In the genomic region with DNA sequence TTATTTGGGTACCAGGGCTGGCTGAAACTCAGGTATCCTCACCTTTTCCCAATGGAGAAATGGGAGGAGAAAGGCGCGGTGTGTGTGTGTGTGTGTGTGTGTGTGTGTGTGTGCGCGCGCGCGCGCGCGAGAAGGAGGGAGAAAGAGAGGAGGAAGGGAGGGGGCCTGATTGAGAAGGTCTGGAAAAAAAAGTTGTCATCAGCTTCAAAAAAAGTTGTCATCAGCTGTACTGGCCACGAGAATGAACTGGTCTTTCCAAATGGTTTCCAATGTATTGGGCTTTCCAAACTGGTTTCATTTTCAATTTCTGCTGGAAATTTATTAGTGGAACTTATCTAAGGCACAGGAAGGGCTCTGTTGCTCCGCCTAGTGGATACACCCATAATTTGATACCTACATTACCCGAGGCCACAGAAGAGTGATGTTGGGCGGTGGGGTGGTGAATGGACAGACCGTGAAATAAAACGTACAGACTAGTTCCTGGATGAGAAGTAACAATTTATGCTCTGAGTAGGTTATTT, we compare ENCODE assay signal across 8 mouse cellular contexts. TPM values are rescaled to one million over a fixed set of nuclear protein-coding genes. Genes with fewer than 3 reads are reported as not detected.
A peak's percentile ranks its signal among the peaks of the same experiment; 100 is the strongest.
DNase-seq lines count a peak whose midpoint lies in the region; ATAC-seq and TF ChIP-seq lines count a peak whose summit lies in the region.

No protein-coding gene starts in this region.

- peak overlapping the region; percentile 62 for H3K9ac ChIP-seq in forebrain, embryonic 14.5 days (ENCODE audit: low read length)
- H3K9ac ChIP-seq in liver, postnatal 0 days (replicated peaks), result peak overlapping the region; percentile 84
- no peak overlapping the region for H3K9ac ChIP-seq in neural tube, embryonic 14.5 days (replicated peaks; ENCODE audit: low read depth, low read length)

- peak overlapping the region; percentile 80 for H3K4me2 ChIP-seq in forebrain, embryonic 14.5 days (ENCODE audit: low read length)
- peak overlapping the region; percentile 98 for H3K4me2 ChIP-seq in liver, postnatal 0 days (ENCODE audit: low read depth, low read length)
- peak overlapping the region; percentile 92 for H3K4me2 ChIP-seq in neural tube, embryonic 14.5 days (ENCODE audit: low read depth, low read length)

- DNase-seq in MEL-GATA-1-ER (ENCODE audit: extremely low read depth, low read depth), result peak; percentile 79
- DNase-seq in cerebellum, adult 11 months, result peak; percentile 61
- peak; percentile 86 for DNase-seq in forebrain, embryonic 14.5 days (ENCODE audit: low spot score)
- peak; percentile 65 to 77 for DNase-seq in heart, postnatal 36 days
- DNase-seq in layer of hippocampus, adult 11-12 months (ENCODE audit: low spot score), result peak; percentile 85
- peak; percentile 77 for DNase-seq in liver, postnatal 0 days
- DNase-seq in thymus, postnatal 14 days, result peak; percentile 47

- TF ChIP-seq CTCF in liver, postnatal 0 days (IDR thresholded peaks at IDR 0.05; ENCODE audit: low read depth), result peak; percentile 89

- WGBS in forebrain, embryonic 14.5 days, result 4% methylated on average over 16 of the region's 16 CpGs
- WGBS in liver, postnatal 0 days (ENCODE audit: insufficient replicate concordance), result 0% methylated on average over 16 of the region's 16 CpGs
- WGBS in neural tube, embryonic 14.5 days, result under 1% methylated on average over 16 of the region's 16 CpGs

- no peak overlapping the region for H3K27ac ChIP-seq in forebrain, embryonic 14.5 days (ENCODE audit: low read depth, low read length)
- H3K27ac ChIP-seq in liver, postnatal 0 days (ENCODE audit: low read depth), result peak overlapping the region; percentile 98
- H3K27ac ChIP-seq in neural tube, embryonic 14.5 days (ENCODE audit: low read depth, low read length), result no peak overlapping the region

- TF ChIP-seq EP300 in liver, postnatal 0 days (IDR thresholded peaks at IDR 0.05; ENCODE audit: low read depth), result peak; percentile 60; the same call in 1 of the 2 replicates

- H3K4me3 ChIP-seq in forebrain, embryonic 14.5 days (ENCODE audit: low read depth, low read length), result peak overlapping the region; percentile 46
- peak overlapping the region; percentile 92 for H3K4me3 ChIP-seq in liver, postnatal 0 days (ENCODE audit: low read depth, low read length)
- H3K4me3 ChIP-seq in neural tube, embryonic 14.5 days (ENCODE audit: low read depth, low read length), result peak overlapping the region; percentile 52

- ATAC-seq in forebrain, embryonic 14.5 days, result peak; percentile 84
- ATAC-seq in liver, postnatal 0 days, result peak; percentile 61
- peak; percentile 75 for ATAC-seq in neural tube, embryonic 14.5 days (ENCODE audit: low read depth)

- no peaks in the 10 kb centered on the region for H3K9me3 ChIP-seq in forebrain, embryonic 14.5 days (replicated peaks; ENCODE audit: control insufficient read depth, low read length)
- peaks cover 2% of the 10 kb centered on the region; the same call in 1 of the 2 replicates for H3K9me3 ChIP-seq in liver, postnatal 0 days (ENCODE audit: low read length)
- H3K9me3 ChIP-seq in neural tube, embryonic 14.5 days (ENCODE audit: control insufficient read depth, low read length), result no peaks in the 10 kb centered on the region

- no peaks in the 10 kb centered on the region for H3K36me3 ChIP-seq in forebrain, embryonic 14.5 days (ENCODE audit: control insufficient read depth, insufficient read depth, low read length)
- H3K36me3 ChIP-seq in liver, postnatal 0 days (replicated peaks; ENCODE audit: insufficient read depth, low read length), result peaks cover 17% of the 10 kb centered on the region
- H3K36me3 ChIP-seq in neural tube, embryonic 14.5 days (ENCODE audit: control insufficient read depth, insufficient read depth, low read length), result no peaks in the 10 kb centered on the region

- no peaks in the 10 kb centered on the region for H3K27me3 ChIP-seq in forebrain, embryonic 14.5 days (replicated peaks; ENCODE audit: control insufficient read depth, insufficient read depth, low read length)
- no peaks in the 10 kb centered on the region for H3K27me3 ChIP-seq in liver, postnatal 0 days (ENCODE audit: insufficient read depth, low read length)
- no peaks in the 10 kb centered on the region for H3K27me3 ChIP-seq in neural tube, embryonic 14.5 days (ENCODE audit: control insufficient read depth, insufficient read depth, low read length)

- intact Hi-C loops in heart, postnatal 36 days (cut with DNase I), result loop anchor here (2.0 to 5.0 kb wide), 4 partner anchors 37 to 342 kb away; a partner anchor contains a TSS

- no peaks in the 10 kb centered on the region for H3K4me1 ChIP-seq in forebrain, embryonic 14.5 days (ENCODE audit: control insufficient read depth, insufficient read depth, low read length)
- peaks cover 21% of the 10 kb centered on the region for H3K4me1 ChIP-seq in liver, postnatal 0 days (ENCODE audit: insufficient read depth)
- H3K4me1 ChIP-seq in neural tube, embryonic 14.5 days (ENCODE audit: control insufficient read depth, insufficient read depth, low read length), result no peaks in the 10 kb centered on the region

RNA-seq across cellular contexts. Expression of a gene that starts 0.5 kb away (rescaled TPM):
- polyA plus RNA-seq in forebrain, embryonic 14.5 days (2014; fragmentation: Nextera tagmentation; extraction: Ambion mirVana), result 21.8 and 23.7 TPM in 2 replicates
- 10 to 100 TPM; 36.0 to 38.6 TPM for total RNA-seq in heart, postnatal 36 days (2021)
- polyA plus RNA-seq in liver, postnatal 0 days (2015; fragmentation: Nextera tagmentation; extraction: Ambion mirVana), result 276 and 305 TPM in 2 replicates
- 16.3 and 16.7 TPM in 2 replicates for polyA plus RNA-seq in neural tube, embryonic 14.5 days (2014; fragmentation: Nextera tagmentation; extraction: Ambion mirVana)

RNA-seq across cellular contexts. Expression of a gene that starts 23.4 kb away (rescaled TPM):
- polyA plus RNA-seq in forebrain, embryonic 14.5 days (2014; fragmentation: Nextera tagmentation; extraction: Ambion mirVana), result not detected in 2 replicates
- total RNA-seq in heart, postnatal 36 days (2021), result not detected
- 0.15 and 0.98 TPM in 2 replicates for polyA plus RNA-seq in liver, postnatal 0 days (2015; fragmentation: Nextera tagmentation; extraction: Ambion mirVana)
- polyA plus RNA-seq in neural tube, embryonic 14.5 days (2014; fragmentation: Nextera tagmentation; extraction: Ambion mirVana), result not detected in 2 replicates

RNA-seq across cellular contexts. Expression of a gene that starts 23.9 kb away (rescaled TPM):
- 32.1 and 32.7 TPM in 2 replicates for polyA plus RNA-seq in forebrain, embryonic 14.5 days (2014; fragmentation: Nextera tagmentation; extraction: Ambion mirVana)
- 10 to 100 TPM; 81.1 to 84.3 TPM for total RNA-seq in heart, postnatal 36 days (2021)
- 344 and 356 TPM in 2 replicates for polyA plus RNA-seq in liver, postnatal 0 days (2015; fragmentation: Nextera tagmentation; extraction: Ambion mirVana)
- 15.7 and 34.8 TPM in 2 replicates for polyA plus RNA-seq in neural tube, embryonic 14.5 days (2014; fragmentation: Nextera tagmentation; extraction: Ambion mirVana)

RNA-seq across cellular contexts. Expression of a gene that starts 27.7 kb away (rescaled TPM):
- 70.2 and 90.7 TPM in 2 replicates for polyA plus RNA-seq in forebrain, embryonic 14.5 days (2014; fragmentation: Nextera tagmentation; extraction: Ambion mirVana)
- 100 to 1,000 TPM; 105 to 106 TPM for total RNA-seq in heart, postnatal 36 days (2021)
- 59.8 and 63.9 TPM in 2 replicates for polyA plus RNA-seq in liver, postnatal 0 days (2015; fragmentation: Nextera tagmentation; extraction: Ambion mirVana)
- 63.8 and 89.4 TPM in 2 replicates for polyA plus RNA-seq in neural tube, embryonic 14.5 days (2014; fragmentation: Nextera tagmentation; extraction: Ambion mirVana)

RNA-seq across cellular contexts. Expression of a gene that starts 39.5 kb away (rescaled TPM):
- 3.4 and 4.0 TPM in 2 replicates for polyA plus RNA-seq in forebrain, embryonic 14.5 days (2014; fragmentation: Nextera tagmentation; extraction: Ambion mirVana)
- 1 to 10 TPM; 2.1 to 2.5 TPM for total RNA-seq in heart, postnatal 36 days (2021)
- polyA plus RNA-seq in liver, postnatal 0 days (2015; fragmentation: Nextera tagmentation; extraction: Ambion mirVana), result 67.8 and 74.2 TPM in 2 replicates
- polyA plus RNA-seq in neural tube, embryonic 14.5 days (2014; fragmentation: Nextera tagmentation; extraction: Ambion mirVana), result 0.63 and 1.8 TPM in 2 replicates

Comparison
In these comparisons a context has a peak if more than half of its experiments do, and no peak if none do; other contexts are left out.
1. RNA of a gene that starts 0.5 kb away (polyA plus RNA-seq): 276 to 305 TPM in liver, postnatal 0 days; 21.8 to 23.7 TPM in forebrain, embryonic 14.5 days and 16.3 to 16.7 TPM in neural tube, embryonic 14.5 days; every median in the first group is over 10 times any median in the second.
2. Peak in every context shown above with its lines, with median percentiles within 50 percentile points of each other: DNase-seq, ATAC-seq, H3K4me2 ChIP-seq and H3K4me3 ChIP-seq.